ENCODE assay signal across 13 mouse cellular contexts in genomic region chrX:157334726-157335125, GRCm38 (mm10).
"Had no signal": no experiment of that assay in that cellular context is flagged by ENCODE, and none has a peak within 500 bp of the region (broad histone marks: within the 10 kb centered on the region; RNA-seq: fewer than 3 reads in every experiment).

No protein-coding gene starts in this region.

- H3K9me3 ChIP-seq: limb, embryonic 15.5 days; liver, embryonic 15.5 days; midbrain, embryonic 10.5 days; neural tube, embryonic 12.5 days had no signal

- H3K9ac ChIP-seq: limb, embryonic 15.5 days; liver, embryonic 15.5 days; lung, embryonic 14.5 days; neural tube, embryonic 12.5 days had no signal

- H3K27ac ChIP-seq: limb, embryonic 15.5 days; liver, embryonic 15.5 days; midbrain, embryonic 10.5 days; neural tube, embryonic 12.5 days had no signal

- DNase-seq: kidney, postnatal 25 days; lung, embryonic 14.5 days; lung, postnatal 10 days; lung, postnatal 4 days; midbrain, embryonic 14.5 days; spleen, adult 18-20 months; thymus, postnatal 36 days had no signal

- H3K36me3 ChIP-seq: limb, embryonic 15.5 days; liver, embryonic 15.5 days; midbrain, embryonic 10.5 days; neural tube, embryonic 12.5 days had no signal

- H3K27me3 ChIP-seq: limb, embryonic 15.5 days; liver, embryonic 15.5 days; neural tube, embryonic 12.5 days had no signal

- ATAC-seq: inflammation-experienced regulatory T-cells, adult 6 months; intestine, postnatal 0 days had no signal

- H3K4me2 ChIP-seq: limb, embryonic 15.5 days; liver, embryonic 15.5 days; lung, embryonic 14.5 days; neural tube, embryonic 12.5 days had no signal

- H3K4me1 ChIP-seq: limb, embryonic 15.5 days; liver, embryonic 15.5 days; midbrain, embryonic 10.5 days; neural tube, embryonic 12.5 days had no signal

- H3K4me3 ChIP-seq: limb, embryonic 15.5 days; liver, embryonic 15.5 days; midbrain, embryonic 10.5 days; neural tube, embryonic 12.5 days had no signal
